Mouse (Mus musculus) ovary, postnatal 36 days (tissue): ENCODE data around the gene Cfap97.
"Not testable (repeated sequence)": the region's sequence is repeated elsewhere in the genome, so short reads cannot be mapped to it uniquely, and the experiment has no call there.

Experiments
- DNase-seq: peaks from one replicate; pipeline ENCODE4 v3.0.0; 2022; ENCODE audit warnings: low spot score, mixed read lengths

Gene Cfap97

DNA sequence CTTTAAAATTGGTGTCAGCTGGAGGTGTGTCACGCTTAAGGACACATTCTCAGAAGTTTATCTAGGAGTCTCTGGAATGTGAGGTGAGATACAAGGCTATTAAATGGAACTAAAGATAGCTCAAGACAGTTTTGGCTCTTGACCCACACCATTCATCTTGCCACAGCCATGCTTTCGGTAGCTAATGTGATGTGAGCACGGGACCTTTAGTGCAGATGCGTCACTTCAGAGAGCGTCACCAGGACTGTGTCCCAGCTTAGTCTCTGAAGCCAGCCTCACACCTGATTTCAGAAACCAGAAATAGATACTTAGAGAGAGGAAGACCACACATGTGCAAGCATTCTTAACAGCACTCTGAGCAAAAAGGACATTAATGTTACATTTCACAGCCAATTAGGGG is 75.1 kb downstream of the Cfap97 start:
- DNase-seq, result no peak

DNA sequence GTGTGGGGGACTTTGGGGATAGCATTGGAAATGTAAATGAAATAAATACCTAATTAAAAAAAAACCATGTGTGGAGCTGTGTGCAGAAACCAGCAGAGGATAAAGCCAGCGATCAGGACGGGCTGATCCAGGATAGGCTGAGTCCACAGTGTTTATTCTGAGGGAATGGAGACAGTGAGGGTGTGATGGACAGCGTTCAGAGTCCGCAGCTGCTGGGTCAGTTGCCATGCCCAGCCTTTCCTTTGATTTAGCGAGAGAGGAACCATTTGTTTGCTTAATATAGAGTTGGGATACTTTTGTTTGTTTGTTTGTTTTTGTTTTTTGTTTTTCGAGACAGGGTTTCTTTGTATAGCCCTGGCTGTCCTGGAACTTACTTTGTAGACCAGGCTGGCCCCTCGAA is 80.4 kb downstream of the Cfap97 start:
- DNase-seq, result not testable (repeated sequence)

DNA sequence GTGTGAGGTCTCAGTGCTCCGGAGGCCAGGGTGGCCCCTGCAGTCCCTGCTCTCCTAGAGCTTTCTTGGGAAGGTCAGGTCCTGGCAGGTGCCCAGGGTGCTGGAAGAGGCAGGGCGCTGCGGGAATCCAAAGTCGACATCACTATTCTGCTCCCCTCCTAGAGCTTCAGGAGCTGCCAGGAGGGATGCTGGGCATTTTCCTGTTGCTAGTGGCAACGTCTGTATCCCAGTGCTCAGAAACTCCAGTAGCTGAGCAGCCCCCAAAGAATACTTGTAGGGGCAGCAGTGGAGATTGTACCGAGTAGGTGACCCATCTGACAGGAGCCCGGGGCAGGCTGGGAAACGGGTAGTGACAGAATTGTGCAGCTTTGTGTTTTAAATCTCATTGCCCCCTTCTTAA is 81.2 kb downstream of the Cfap97 start:
- DNase-seq, result no peak

DNA sequence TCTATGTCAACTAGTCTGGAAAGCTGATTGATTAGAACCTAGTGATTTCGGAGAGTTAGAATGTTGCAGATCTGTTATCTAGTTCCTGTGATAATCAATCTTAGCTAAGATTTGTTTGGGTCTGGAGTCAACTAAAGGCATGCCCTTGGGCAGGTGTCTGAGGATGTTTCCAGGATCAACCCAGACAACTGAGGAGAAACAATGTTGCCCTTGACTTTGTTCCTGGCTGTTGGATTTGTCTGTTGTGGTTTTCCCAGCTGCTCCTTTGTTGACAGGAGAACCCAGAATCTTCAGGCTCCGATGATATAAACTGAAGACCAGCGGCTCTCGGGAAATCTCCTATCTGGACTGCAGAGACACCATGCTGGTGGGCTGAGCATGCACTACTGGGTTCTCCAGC is 83.2 kb downstream of the Cfap97 start:
- DNase-seq, result no peak

DNA sequence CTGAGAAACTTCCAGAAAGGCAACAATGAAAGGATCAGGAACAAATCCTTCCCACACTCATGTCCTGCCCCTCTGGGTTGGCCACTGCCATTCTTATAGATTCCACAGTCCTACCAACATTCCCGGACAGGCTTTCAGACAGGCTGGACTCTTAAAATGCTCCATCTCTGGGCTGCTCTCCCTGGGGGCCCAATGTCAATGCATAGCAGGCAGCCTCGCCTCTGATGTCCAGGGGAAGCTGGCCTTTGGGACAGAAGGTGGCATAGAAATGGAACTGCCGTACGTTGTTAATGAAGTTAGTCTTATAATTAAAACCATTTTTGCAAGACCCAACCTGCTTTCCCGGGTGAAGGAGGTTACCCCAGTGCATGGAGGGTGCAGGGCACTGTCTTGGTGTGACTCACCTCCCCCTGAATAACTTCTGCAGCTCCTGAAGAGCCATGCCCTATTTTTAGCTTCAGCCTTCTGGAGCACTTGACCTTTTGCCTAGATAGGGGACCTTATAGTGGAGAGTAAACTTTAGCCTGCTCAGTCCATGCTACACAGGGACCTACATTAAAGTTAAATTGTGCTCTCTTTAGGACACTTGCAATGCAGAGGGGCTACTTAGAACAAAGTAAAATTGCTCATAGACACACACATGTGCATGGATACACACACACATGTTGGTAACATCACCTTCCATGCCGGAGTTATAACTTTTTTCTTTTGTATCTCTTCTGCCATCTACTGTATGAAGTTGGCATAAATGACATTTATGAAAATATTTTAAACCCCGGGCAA is 85.1 kb downstream of the Cfap97 start:
- no peak for DNase-seq

DNA sequence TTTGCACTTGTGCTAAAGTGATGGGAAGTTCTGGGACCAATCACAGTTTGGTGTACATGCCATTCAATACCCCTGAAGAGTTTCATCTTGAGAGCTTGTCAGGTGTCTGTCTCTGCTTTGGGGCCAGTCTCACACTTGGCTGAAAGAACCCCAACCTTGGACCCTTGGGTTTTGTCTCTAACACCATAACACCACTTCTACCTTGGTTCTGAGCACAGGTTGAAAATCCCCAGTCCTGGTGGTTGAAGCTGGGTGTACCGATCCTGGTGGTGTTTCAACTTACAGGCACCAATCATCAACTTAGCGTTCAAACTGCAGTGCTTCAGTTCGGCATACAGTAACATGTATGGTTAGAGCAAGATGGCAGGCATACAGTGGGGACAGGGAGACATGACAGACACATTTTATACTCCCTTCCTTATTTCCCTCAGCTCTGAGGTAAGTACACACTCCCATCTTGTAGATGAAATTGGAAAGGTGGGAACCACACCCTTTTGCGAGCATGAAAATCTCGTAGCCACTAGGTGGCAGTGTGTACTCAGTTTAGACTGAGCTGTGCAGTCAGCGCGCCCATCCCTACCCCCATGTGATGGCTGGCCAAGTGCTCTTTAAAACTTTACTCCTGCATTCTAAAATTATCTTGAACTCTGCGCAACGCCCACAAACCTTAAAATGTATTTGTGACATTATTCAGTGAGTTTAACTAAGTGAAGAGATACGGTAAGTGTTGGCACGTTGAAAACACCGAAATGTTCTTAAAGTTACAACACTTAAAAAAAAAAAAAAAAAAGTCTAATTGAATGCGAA is 90.2 kb downstream of the Cfap97 start:
- DNase-seq, result peak; percentile 68

DNA sequence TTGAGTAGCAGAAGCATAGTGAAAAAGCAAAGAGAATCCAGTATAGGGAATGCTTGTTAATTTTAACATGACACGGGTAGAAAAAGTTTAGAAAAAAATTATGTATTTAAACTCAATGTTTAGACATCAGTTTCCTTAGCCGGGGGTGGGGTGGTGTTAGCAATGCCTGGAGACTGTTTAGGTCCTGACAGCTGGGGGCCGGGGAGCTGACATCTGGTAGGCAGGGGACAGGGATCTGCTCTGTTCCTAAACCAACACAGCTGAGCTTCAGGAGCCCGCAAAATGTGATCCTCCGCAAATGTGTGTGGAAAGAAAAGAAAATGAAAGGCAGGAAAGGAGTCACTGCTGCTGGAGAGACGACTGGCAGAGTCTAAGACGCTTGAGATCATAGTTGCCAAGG is 91.4 kb downstream of the Cfap97 start:
- DNase-seq, result no peak
